Mouse (Mus musculus): ENCODE results near the gene Vav3. TPM values are rescaled to one million over a fixed set of nuclear protein-coding genes. Genes with fewer than 3 reads are reported as not detected.

Gene Vav3
- polyA plus RNA-seq, 1 experiment = 2.6 TPM

GRCm38 (mm10) chr3:109654386-109654785 lies 313.9 kb downstream of the Vav3 start:
- no peak overlapping the region for H3K27ac ChIP-seq (ENCODE audit: insufficient read depth, low read length)
- TF ChIP-seq POLR2A (IDR thresholded peaks at IDR 0.05; ENCODE audit: low read depth, low read length) (no peak), CTCF (IDR thresholded peaks at IDR 0.05; ENCODE audit: borderline replicate concordance, insufficient read depth, low read length) (no peak)
- H3K4me3 ChIP-seq (ENCODE audit: insufficient read depth, low read length) = no peak overlapping the region
- no peaks in the 10 kb centered on the region for H3K4me1 ChIP-seq (ENCODE audit: control insufficient read depth, insufficient read depth, low read length)

GRCm38 (mm10) chr3:109671716-109672115 lies 331.3 kb downstream of the Vav3 start:
- Histone ChIP-seq H3K27ac (ENCODE audit: insufficient read depth, low read length) (no peak overlapping the region), H3K4me3 (ENCODE audit: insufficient read depth, low read length) (no peak overlapping the region), H3K4me1 (ENCODE audit: control insufficient read depth, insufficient read depth, low read length) (no peaks in the 10 kb centered on the region)
- TF ChIP-seq CTCF (IDR thresholded peaks at IDR 0.05; ENCODE audit: borderline replicate concordance, insufficient read depth, low read length) = no peak
- no peak for TF ChIP-seq POLR2A (IDR thresholded peaks at IDR 0.05; ENCODE audit: low read depth, low read length)

GRCm38 (mm10) chr3:109672925-109673324 lies 332.5 kb downstream of the Vav3 start:
- H3K27ac ChIP-seq (ENCODE audit: insufficient read depth, low read length) = no peak overlapping the region
- TF ChIP-seq POLR2A (IDR thresholded peaks at IDR 0.05; ENCODE audit: low read depth, low read length) = no peak
- no peak for TF ChIP-seq CTCF (IDR thresholded peaks at IDR 0.05; ENCODE audit: borderline replicate concordance, insufficient read depth, low read length)
- no peaks in the 10 kb centered on the region for H3K4me1 ChIP-seq (ENCODE audit: control insufficient read depth, insufficient read depth, low read length)
- H3K4me3 ChIP-seq (ENCODE audit: insufficient read depth, low read length) = no peak overlapping the region

DNA sequence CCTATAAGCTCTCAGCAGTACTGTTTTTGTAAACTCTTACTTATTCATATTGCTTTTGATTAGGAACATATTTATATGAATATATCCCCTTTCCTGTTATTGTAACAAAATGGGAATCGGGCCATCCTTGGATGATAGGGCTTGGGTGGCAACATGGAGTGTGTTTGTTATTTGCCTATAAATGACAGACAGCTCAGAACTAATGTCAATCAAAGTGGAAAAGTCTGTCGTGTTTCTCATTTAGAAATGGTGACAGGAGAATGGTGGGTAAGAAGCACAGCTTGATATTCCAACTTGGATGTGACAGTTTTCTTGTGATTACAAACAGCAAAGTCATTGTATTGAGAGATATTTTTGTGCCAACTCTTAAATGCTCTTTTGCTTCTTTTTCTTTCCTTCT lies 339.8 kb downstream of the Vav3 start:
- Histone ChIP-seq H3K27ac (ENCODE audit: insufficient read depth, low read length) (no peak overlapping the region), H3K4me3 (ENCODE audit: insufficient read depth, low read length) (no peak overlapping the region), H3K4me1 (ENCODE audit: control insufficient read depth, insufficient read depth, low read length) (no peaks in the 10 kb centered on the region)
- TF ChIP-seq CTCF (IDR thresholded peaks at IDR 0.05; ENCODE audit: borderline replicate concordance, insufficient read depth, low read length) = no peak
- TF ChIP-seq POLR2A (IDR thresholded peaks at IDR 0.05; ENCODE audit: low read depth, low read length) = no peak

DNA sequence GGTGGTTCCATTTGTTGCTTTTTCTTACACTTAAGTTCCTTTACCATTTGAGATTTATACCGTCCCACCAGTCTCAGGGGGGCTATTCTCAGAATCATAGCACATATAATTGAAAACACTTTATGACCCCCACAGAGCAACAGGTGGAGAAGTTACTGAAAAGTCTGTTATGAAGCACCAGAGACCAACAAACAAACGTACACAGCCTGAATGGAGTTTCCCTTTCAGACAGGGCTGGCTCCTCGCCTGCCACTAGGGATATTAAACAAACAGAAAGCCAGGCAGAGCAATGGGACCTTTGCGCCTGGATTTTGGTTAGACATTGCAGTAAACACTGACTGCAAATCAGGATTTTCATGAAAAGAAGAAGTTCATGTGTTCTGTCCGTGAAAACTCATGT lies 341.4 kb downstream of the Vav3 start:
- no peak overlapping the region for H3K27ac ChIP-seq (ENCODE audit: insufficient read depth, low read length)
- TF ChIP-seq POLR2A (IDR thresholded peaks at IDR 0.05; ENCODE audit: low read depth, low read length) (no peak), CTCF (IDR thresholded peaks at IDR 0.05; ENCODE audit: borderline replicate concordance, insufficient read depth, low read length) (no peak)
- no peak overlapping the region for H3K4me3 ChIP-seq (ENCODE audit: insufficient read depth, low read length)
- H3K4me1 ChIP-seq (ENCODE audit: control insufficient read depth, insufficient read depth, low read length) = no peaks in the 10 kb centered on the region

DNA sequence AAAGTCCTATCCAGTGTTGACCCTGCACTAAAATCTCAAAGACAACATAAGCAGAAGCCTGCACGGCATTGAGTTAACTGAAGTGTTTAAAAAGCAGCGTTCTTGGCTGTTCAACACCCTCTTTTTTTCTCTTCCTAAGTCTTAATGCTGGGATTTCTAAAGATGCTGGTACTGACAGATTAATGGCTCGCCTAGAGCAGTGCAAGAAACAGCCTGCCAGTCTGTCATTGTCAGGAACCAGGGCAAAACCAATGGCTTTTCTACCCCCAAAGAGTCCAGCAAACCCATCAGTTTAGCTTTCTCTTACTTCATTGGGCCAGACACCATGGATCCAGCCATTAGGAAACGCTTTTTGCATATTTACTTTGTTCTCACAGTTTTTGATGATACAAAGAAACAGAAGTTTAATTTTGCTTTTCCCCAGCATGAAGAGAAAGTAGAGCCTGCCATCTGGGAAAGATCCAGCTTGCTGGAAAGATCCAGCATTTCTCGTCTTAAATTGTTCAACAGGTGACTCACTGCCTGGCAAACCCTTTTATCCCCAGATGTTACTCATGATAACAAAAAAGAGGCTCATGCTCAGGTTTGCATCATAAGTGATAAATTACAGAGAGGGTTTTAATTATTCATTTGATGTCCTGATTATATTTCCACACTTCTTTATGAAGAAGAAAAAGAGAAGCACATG lies 343.3 kb downstream of the Vav3 start:
- H3K4me3 ChIP-seq (ENCODE audit: insufficient read depth, low read length) = no peak overlapping the region
- H3K4me1 ChIP-seq (ENCODE audit: control insufficient read depth, insufficient read depth, low read length) = no peaks in the 10 kb centered on the region
- H3K27ac ChIP-seq (ENCODE audit: insufficient read depth, low read length) = no peak overlapping the region
- TF ChIP-seq POLR2A (IDR thresholded peaks at IDR 0.05; ENCODE audit: low read depth, low read length) (no peak), CTCF (IDR thresholded peaks at IDR 0.05; ENCODE audit: borderline replicate concordance, insufficient read depth, low read length) (no peak)

DNA sequence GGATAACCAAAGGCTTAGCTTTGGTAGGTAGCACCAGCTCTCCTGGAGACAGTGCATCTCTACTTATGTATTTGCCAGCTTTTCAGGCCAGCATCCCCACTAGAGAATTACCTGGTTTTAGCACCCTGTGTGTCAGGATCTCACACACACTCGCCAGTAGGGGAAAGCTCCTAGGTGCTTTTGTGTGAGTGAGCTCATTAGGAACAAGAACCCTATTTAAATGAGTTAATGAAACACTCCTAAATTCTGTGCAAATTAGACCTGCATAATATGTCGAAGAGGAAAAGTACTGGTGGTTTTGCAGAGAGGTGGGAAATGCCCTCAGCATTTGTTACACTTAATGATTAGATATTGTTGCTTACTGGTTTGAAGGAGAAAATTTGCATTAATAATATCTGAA lies 350.1 kb downstream of the Vav3 start:
- Histone ChIP-seq H3K4me3 (ENCODE audit: insufficient read depth, low read length) (no peak overlapping the region), H3K4me1 (ENCODE audit: control insufficient read depth, insufficient read depth, low read length) (no peaks in the 10 kb centered on the region), H3K27ac (ENCODE audit: insufficient read depth, low read length) (no peak overlapping the region)
- TF ChIP-seq CTCF (IDR thresholded peaks at IDR 0.05; ENCODE audit: borderline replicate concordance, insufficient read depth, low read length) (no peak), POLR2A (IDR thresholded peaks at IDR 0.05; ENCODE audit: low read depth, low read length) (no peak)

GRCm38 (mm10) chr3:109692613-109693012 lies 352.2 kb downstream of the Vav3 start:
- TF ChIP-seq POLR2A (IDR thresholded peaks at IDR 0.05; ENCODE audit: low read depth, low read length) = no peak
- TF ChIP-seq CTCF (IDR thresholded peaks at IDR 0.05; ENCODE audit: borderline replicate concordance, insufficient read depth, low read length) = no peak
- Histone ChIP-seq H3K4me3 (ENCODE audit: insufficient read depth, low read length) (no peak overlapping the region), H3K4me1 (ENCODE audit: control insufficient read depth, insufficient read depth, low read length) (no peaks in the 10 kb centered on the region)

DNA sequence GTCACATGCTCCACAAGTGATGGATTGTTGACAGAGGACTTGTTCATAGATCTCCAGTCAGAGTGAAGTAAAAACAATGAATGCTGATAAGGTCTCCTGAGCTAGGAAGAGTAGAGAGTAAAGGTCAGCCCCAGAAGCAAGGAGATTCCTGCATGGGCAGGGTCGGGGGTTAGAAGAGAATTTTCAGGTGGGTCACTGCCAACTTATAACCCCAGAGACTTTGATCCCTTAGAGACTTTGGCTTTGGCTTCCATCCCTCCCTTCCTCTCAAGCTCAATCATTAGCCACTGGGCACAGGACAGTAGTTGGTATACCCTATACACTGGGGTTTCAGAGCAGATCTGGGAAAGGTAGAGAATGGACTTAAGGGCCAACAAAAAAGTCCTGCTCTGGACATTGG lies 360.8 kb downstream of the Vav3 start:
- Histone ChIP-seq H3K27ac (ENCODE audit: insufficient read depth, low read length) (no peak overlapping the region), H3K4me1 (ENCODE audit: control insufficient read depth, insufficient read depth, low read length) (no peaks in the 10 kb centered on the region), H3K4me3 (ENCODE audit: insufficient read depth, low read length) (no peak overlapping the region)
- TF ChIP-seq POLR2A (IDR thresholded peaks at IDR 0.05; ENCODE audit: low read depth, low read length) = no peak
- TF ChIP-seq CTCF (IDR thresholded peaks at IDR 0.05; ENCODE audit: borderline replicate concordance, insufficient read depth, low read length) = no peak

More at GRCm38 (mm10) chr3:109692613-109693012, 352.2 kb downstream of the Vav3 start:
- H3K27ac ChIP-seq (ENCODE audit: insufficient read depth, low read length) = no peak overlapping the region

GRCm38 (mm10) chr3:109707786-109708460 lies 367.5 kb downstream of the Vav3 start:
- Histone ChIP-seq H3K27ac (ENCODE audit: insufficient read depth, low read length) (no peak overlapping the region), H3K4me1 (ENCODE audit: control insufficient read depth, insufficient read depth, low read length) (no peaks in the 10 kb centered on the region), H3K4me3 (ENCODE audit: insufficient read depth, low read length) (no peak overlapping the region)
- TF ChIP-seq POLR2A (IDR thresholded peaks at IDR 0.05; ENCODE audit: low read depth, low read length) (no peak), CTCF (IDR thresholded peaks at IDR 0.05; ENCODE audit: borderline replicate concordance, insufficient read depth, low read length) (no peak)

All from embryonic fibroblast, embryonic 13.5 days (primary cell).